Mouse (Mus musculus) right cerebral cortex, postnatal 25 days (tissue): Measurements from ENCODE around the gene Ccnjl.

Experiments
- DNase-seq: peaks from one replicate; pipeline ENCODE4 v3.0.0; 2022

Gene Ccnjl

GRCm38 (mm10) chr11:43528683-43529499 lies at the start of gene Ccnjl:
Gene Ccnjl, plus strand, starts transcription at chr11:43528784.
- DNase-seq, result peak; percentile 13

DNA sequence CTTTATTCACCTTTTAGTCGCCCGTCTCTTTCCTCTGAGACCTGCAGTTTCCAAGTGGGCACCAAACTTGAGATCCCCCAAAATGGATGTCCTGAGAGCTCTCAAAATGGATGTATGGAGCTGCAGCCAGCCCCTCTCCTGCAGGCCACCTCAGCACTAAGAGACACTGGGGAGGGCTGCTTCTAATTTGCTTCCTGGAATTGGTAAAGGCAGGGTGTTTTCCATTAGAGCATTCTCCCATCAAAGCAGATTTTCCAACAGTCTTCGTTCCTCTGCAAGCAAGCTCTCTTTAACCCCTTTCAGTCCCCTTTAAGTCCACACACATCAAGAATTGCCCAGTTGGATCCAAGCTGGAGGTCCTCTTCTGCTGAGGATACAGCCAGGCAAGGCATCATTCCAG lies 49.2 kb upstream of the Ccnjl start:
- no peak for DNase-seq

GRCm38 (mm10) chr11:43480561-43480960 lies 48.0 kb upstream of the Ccnjl start:
- DNase-seq, result no peak

GRCm38 (mm10) chr11:43481672-43482522 lies 46.7 kb upstream of the Ccnjl start:
- no peak for DNase-seq

- DNase-seq, result no peak
Observed at GRCm38 (mm10) chr11:43483122-43483792, 45.3 kb upstream of the Ccnjl start.

DNA sequence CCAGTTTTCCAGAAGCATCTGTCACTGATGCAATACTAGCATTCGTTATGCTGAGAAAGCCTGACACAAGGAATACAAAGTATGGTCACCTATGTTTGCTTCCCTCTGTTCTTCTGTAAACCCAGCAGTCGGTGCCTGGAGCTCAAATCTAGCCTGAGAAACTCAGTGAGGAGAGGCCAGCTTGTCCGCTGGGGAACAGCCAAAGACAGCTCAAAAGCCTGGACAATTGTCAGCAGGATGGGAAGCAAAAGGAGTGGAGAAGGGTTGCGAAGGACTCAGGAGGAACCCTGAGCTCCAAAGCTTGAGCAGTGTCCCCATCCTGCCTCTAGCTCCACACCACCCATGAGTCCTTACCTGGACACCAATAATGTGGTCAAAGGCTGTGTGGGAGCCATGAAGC lies 44.5 kb upstream of the Ccnjl start:
- no peak for DNase-seq

GRCm38 (mm10) chr11:43484652-43485051 lies 43.9 kb upstream of the Ccnjl start:
- DNase-seq, result no peak

DNA sequence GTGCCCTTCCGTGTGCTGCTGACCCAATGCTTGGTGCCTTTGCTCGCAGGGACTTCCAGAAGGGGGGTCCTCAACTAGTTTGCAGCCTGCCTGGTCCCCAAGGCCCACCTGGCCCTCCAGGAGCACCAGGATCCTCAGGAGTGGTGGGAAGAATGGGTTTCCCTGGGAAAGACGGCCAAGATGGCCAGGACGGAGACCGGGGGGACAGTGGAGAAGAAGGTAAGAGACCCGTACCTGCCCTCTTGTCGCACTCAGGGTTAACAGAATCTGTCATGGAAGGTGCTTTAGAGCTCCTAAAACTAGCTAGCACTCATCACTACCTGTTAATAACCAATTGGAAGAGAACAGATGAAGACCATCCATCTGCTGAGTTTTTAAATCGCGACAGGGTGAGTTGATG lies 42.7 kb upstream of the Ccnjl start:
- no peak for DNase-seq

- DNase-seq, result peak; percentile 46
Observed at GRCm38 (mm10) chr11:43492663-43493062, 35.9 kb upstream of the Ccnjl start.

DNA sequence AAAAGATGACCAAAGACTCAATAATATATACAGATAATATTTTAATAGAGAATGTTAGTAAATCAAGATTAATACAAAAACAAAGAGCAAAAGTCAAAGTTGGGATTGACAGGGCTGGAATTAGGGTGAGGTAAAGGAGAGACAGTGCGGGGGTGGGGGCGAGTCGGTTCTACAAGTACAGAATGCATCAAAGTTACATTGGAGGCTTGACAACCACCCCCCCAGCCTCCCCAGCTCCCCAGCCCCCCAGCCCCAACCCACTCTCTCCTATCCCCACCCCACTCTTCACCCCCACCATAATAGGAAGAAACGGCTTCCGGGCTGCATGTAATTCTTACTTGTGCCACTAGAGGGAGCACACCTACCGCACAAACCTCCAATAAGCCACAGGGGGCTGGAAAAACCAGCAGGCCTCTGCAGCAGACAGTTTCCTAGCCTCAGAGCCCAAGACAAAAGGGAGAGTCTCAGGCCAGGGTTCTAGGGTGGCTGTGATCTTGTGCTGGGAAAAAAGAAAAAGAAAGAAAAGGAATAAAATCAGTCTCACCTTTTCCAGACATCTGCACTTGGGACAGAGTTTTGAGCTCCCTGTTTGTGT lies 34.7 kb upstream of the Ccnjl start:
- peak; percentile 67 for DNase-seq

DNA sequence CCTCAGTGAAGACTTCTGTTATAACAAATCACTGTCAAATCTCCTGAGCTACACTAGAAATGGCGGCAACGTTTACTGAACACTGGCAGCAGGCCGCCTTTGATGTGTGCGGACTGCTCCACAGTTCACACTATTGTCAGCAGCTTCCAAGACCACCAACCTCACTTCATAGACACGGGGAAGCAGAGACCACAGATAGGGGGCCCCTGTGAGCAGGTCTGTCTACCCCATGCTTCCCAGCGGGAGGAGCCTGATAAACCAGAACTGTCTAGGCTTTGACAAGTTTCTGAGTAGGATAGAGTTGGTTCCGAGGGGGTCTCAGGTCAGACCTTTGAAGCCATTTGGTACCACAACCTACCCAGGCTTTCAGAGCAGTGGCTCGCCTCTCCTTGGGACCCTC lies 33.5 kb upstream of the Ccnjl start:
- DNase-seq, result no peak

DNA sequence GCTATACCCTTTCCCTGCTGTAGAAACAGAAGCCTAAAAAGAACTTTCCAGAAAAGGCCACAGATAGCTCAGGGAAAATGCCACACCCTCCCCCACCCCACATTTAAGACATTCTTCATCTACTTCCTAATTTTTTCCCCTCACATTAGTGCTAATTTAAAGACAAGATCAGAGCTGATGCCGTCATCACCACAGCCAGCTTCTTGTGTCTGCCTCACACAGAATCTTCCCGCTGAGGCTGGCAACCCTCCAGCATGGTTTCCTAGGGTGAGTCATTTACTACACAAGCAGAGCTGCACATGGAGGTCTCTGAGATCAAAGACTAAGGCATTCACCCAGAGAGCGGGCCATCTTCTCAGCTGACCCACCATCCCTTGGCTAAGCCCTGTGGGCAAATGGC lies 33.1 kb upstream of the Ccnjl start:
- DNase-seq, result no peak

GRCm38 (mm10) chr11:43501256-43501655 lies 27.3 kb upstream of the Ccnjl start:
- no peak for DNase-seq

GRCm38 (mm10) chr11:43505188-43505587 lies 23.4 kb upstream of the Ccnjl start:
- no peak for DNase-seq

- DNase-seq, result no peak
Observed at GRCm38 (mm10) chr11:43507976-43508375, 20.6 kb upstream of the Ccnjl start.

DNA sequence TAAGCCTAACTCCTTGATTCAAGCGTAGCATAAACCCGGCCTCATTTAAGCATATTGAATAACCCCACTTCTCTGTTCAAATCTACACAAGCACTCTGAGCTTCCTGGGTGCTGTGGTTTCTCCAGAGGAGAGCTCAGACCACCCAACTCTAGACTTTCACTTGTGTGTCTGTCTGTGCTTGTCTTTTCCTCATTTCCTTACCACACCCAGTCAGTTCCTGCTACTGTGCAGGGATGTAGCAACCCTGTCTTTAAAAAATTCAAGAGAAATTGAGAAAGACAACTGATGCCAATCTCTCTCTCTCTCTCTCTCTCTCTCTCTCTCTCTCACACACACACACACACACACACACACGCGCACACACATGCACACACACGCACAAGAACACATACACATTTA lies 18.7 kb upstream of the Ccnjl start:
- DNase-seq, result no peak

- no peak for DNase-seq
Observed at GRCm38 (mm10) chr11:43512661-43513190, 15.9 kb upstream of the Ccnjl start.

- DNase-seq, result no peak
Observed at GRCm38 (mm10) chr11:43516344-43517021, 12.1 kb upstream of the Ccnjl start.

DNA sequence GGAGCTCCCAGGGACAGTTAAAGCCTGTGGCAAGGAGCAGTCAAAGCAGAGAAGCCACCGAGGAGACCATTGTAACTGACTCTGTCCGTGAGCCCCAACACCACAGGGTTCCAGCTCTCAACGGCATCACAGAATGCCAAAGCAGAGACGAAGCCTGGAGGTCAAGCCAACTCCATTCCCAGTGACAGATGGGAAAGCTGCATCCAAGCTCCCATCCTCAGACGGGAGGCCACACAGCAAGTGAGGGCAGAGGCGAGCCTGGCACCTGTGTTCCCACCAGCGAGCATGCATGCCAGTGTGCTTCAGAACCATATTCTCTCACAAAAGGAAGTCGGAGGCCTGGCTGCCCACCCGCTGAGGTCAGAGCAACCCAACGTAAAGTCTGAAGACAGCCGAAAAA lies 10.9 kb upstream of the Ccnjl start:
- no peak for DNase-seq

GRCm38 (mm10) chr11:43518086-43518485 lies 10.5 kb upstream of the Ccnjl start:
- DNase-seq, result no peak

GRCm38 (mm10) chr11:43518821-43519220 lies 9.8 kb upstream of the Ccnjl start:
- no peak for DNase-seq

- no peak for DNase-seq
Observed at GRCm38 (mm10) chr11:43520521-43520920, 8.1 kb upstream of the Ccnjl start.
